Mouse (Mus musculus): ENCODE measurements around the gene 1700008O03Rik.

Gene 1700008O03Rik

GRCm38 (mm10) chr7:44343459-44344015 lies 42.1 kb downstream of the 1700008O03Rik start:
- no peak for DNase-seq

GRCm38 (mm10) chr7:44341714-44342113 lies 43.9 kb downstream of the 1700008O03Rik start:
- DNase-seq, result no peak

- DNase-seq, result no peak
Measured at GRCm38 (mm10) chr7:44341119-44341518, 44.5 kb downstream of the 1700008O03Rik start.

- DNase-seq, result no peak
Measured at GRCm38 (mm10) chr7:44340226-44340625, 45.4 kb downstream of the 1700008O03Rik start.

GRCm38 (mm10) chr7:44337121-44337849 lies 48.3 kb downstream of the 1700008O03Rik start:
- DNase-seq, result no peak

GRCm38 (mm10) chr7:44336046-44337021 lies 49.3 kb downstream of the 1700008O03Rik start:
- no peak for DNase-seq

- no peak for DNase-seq
Measured at GRCm38 (mm10) chr7:44335031-44335878, 50.4 kb downstream of the 1700008O03Rik start.

GRCm38 (mm10) chr7:44334139-44334538 lies 51.5 kb downstream of the 1700008O03Rik start:
- no peak for DNase-seq

- DNase-seq, result no peak
Measured at GRCm38 (mm10) chr7:44332336-44332735, 53.3 kb downstream of the 1700008O03Rik start.

- DNase-seq, result no peak
Measured at GRCm38 (mm10) chr7:44326614-44327013, 59.0 kb downstream of the 1700008O03Rik start.

- no peak for DNase-seq
Measured at GRCm38 (mm10) chr7:44322290-44322689, 63.3 kb downstream of the 1700008O03Rik start.

- no peak for DNase-seq
Measured at GRCm38 (mm10) chr7:44320886-44321285, 64.7 kb downstream of the 1700008O03Rik start.

- DNase-seq, result no peak
Measured at GRCm38 (mm10) chr7:44317913-44318312, 67.7 kb downstream of the 1700008O03Rik start.

GRCm38 (mm10) chr7:44312484-44312883 lies 73.1 kb downstream of the 1700008O03Rik start:
- no peak for DNase-seq

- DNase-seq, result no peak
Measured at GRCm38 (mm10) chr7:44311713-44312304, 73.8 kb downstream of the 1700008O03Rik start.

GRCm38 (mm10) chr7:44310878-44311712 lies 74.5 kb downstream of the 1700008O03Rik start:
- DNase-seq, result no peak

- no peak for DNase-seq
Measured at GRCm38 (mm10) chr7:44310285-44310877, 75.2 kb downstream of the 1700008O03Rik start.

Measured in thymus, adult 18-20 months (tissue).